Mouse (Mus musculus) heart, postnatal 25 days (tissue): ENCODE data around the gene 0610010F05Rik. TPM values are rescaled to one million over a fixed set of nuclear protein-coding genes. Genes with fewer than 3 reads are reported as not detected.
"Not testable (repeated sequence)": the region's sequence is repeated elsewhere in the genome, so short reads cannot be mapped to it uniquely, and the experiment has no call there.

Experiments
- DNase-seq: peaks from one replicate; pipeline ENCODE4 v3.0.0; 2022; ENCODE audit warnings: low spot score
- intact Hi-C: fragments of 180-260 bp; cut with DNase I; formaldehyde crosslinking; loops from one replicate; pipeline ENCODE4 v1.15.1; 2025
- total RNA-seq, 2 experiments: library from RNA; stranded (reverse); gene quantifications; 2 replicates each; pipeline ENCODE4 v1.2.3; 2021

Gene 0610010F05Rik
- total RNA-seq, 2 experiments from 2014 or later, result 9.6 to 9.8 TPM

GRCm38 (mm10) chr11:23614546-23614945 is 18.9 kb downstream of the 0610010F05Rik start:
- DNase-seq, result no peak
- intact Hi-C loops, result no loop called here

DNA sequence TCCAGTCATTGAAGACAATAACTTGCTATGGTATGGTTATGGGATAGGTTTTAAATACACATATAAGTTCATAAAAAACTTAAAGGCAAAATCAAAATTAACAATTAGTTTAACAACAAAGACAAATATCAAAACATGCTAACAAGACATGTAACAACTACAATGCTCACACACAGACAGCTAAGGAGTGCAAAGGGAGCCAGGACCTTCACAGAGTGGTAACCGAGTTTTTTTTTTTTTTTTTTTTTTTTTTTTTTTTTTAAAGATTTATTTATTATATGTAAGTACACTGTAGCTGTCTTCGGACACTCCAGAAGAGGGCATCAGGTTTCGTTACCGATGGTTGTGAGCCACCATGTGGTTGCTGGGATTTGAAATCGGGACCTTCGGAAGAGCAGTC is 26.1 kb downstream of the 0610010F05Rik start:
- DNase-seq, intact Hi-C loops: not testable (repeated sequence)

DNA sequence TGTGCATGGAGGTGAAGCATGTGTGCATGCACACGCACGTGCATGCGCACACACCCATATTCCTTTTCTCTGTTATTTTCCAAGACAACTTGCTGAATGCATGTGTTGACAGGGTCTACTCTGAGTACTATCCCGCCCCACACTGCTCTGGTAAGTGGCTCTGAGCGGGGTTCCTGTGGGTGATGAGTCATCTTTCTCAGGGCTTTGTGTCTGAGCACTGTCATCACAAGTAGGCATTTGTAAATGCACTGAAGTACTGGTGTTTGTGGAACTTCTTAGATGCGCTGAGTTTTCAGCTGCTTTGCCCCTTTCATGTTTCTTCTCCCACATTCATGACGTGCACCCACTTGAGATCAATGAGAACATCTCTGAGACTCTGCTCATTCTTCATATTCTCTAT is 63.3 kb downstream of the 0610010F05Rik start:
- intact Hi-C loops, result no loop called here
- no peak for DNase-seq

- DNase-seq, result peak; percentile 4
- intact Hi-C loops, result loop anchor here (10.0 kb wide), 1 partner anchor 581 kb away; the partner anchor contains the start of genes Commd1 and Gm28048
Measured at GRCm38 (mm10) chr11:23565761-23566160, 67.7 kb downstream of the 0610010F05Rik start.

DNA sequence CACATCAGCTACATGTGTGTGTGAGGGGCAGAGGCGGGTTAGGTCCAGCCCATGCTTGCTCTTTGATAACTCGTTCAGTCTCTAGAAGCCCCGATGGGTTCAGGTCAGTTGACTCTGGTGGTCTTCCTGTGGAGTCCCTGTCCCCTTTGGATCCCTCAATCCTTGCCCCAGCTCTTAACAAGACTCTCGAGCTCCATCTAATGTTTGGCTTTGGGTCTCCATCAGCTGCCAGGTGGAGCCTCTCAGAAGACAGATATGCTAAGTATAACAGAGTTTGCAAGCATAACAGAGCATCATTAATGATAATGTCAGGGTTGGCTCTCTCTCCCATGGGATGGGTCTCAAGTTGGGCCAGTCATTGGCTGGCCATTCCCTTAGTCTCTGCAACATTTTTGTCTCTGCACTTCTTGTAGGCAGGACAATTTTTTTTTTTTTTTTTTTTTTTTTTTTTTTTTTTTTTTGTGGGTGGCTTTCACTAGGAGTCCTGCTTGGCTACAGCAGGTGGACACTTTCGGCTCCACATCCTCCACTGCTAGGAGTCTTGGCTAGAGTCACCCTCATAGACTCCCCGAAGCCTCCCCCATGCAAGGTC is 76.3 kb downstream of the 0610010F05Rik start:
- no peak for DNase-seq

GRCm38 (mm10) chr11:23537446-23537845 is 96.0 kb downstream of the 0610010F05Rik start:
- intact Hi-C loops, result no loop called here
- DNase-seq, result no peak

More for the DNA sequence above, 76.3 kb downstream of the 0610010F05Rik start:
- intact Hi-C loops, result no loop called here

DNA sequence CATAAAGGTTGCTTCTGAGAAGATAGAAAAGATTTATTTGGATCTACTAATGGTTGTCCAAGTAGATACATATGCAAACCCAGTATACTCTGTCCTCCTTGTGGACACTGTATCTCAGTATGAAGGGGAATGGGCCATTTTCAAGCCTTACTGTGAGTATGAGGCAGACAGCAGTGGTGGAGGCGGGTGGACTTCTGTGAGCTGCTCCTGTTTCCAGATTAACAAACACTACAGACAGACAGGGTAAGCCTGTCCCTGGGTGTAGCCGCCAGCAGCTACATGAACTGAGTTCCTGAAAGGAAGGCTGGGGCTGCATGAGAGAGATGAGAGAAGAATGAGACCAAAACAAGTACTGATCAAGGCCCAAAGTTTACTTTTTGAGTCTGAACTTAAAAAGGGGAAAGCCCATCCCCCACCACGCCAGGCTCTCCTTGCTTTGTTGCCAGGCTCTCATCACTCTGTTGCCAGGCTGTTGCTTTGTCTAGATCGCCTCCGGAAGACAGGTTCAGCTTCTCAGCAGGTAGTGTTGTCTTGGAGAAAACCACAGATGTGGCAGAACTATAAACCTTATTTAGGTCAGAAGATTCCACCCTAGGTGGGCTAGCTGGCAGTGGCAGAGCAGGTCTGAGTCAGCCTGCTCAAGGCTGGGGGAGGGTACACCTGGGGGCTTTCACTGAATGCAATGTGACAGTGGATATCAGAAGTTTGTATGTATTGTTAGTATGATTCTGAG is 112.8 kb downstream of the 0610010F05Rik start, which contains the start of gene 1700093K21Rik:
1700093K21Rik (minus strand) TSS at position 683 of the 733 bp plus-strand sequence.
- no peak for DNase-seq
- intact Hi-C loops, result no loop called here

DNA sequence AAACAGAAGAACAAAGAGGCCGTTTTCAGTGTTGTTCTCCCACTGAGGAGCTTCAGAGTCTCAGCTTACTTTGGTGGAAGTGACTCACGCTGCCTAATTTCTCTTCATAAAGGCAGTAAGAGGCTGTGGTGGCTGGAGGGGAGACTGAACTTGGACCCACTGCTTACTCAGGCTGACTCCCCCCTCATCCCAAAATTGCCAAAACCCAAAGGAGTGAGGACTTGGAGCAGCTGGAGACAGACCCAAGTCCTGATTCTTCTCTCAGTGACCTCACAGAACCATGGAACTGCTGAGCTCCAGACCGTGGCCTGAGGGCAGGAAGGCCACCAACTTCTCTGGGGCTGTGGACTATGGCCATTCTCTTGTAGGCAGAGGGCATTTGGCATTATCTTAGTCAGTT is 114.5 kb downstream of the 0610010F05Rik start:
- no peak for DNase-seq
- intact Hi-C loops, result no loop called here

DNA sequence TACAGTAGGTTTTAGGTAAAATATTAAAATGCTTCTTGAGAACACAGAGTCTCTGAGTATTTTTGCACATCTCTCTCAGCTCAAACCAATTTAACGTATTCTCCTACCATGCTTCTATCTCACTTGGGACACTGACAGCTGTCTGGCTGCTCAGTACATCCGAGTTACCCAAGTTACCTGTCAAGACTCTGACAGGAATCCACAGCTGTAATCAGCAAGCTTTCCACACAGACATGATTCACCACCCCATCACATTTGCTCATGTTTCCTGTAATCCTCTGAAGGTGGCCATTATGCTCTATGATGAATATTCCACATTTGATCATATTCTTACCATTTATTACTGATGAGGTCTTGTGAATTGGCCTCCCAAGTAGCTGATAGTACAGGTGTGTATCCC is 118.1 kb downstream of the 0610010F05Rik start:
- DNase-seq, result no peak
- intact Hi-C loops, result no loop called here

Other genes with a start within 250 kb of the 0610010F05Rik start
- gene Ahsa2, start 135.6 kb downstream of the 0610010F05Rik start, total RNA-seq, result 10 to 100 TPM; 44.9 to 59.3 TPM
- not detected for gene 1700093K21Rik, start 112.5 kb downstream of the 0610010F05Rik start, total RNA-seq
- gene Pus10, start 32.0 kb upstream of the 0610010F05Rik start, total RNA-seq, result 10 to 100 TPM; 10.2 TPM
- 10 to 100 TPM; 22.2 to 26.3 TPM for gene Pex13, start 32.3 kb upstream of the 0610010F05Rik start, total RNA-seq
- 10 to 100 TPM in 1 of 2 experiments, 1 to 10 TPM in 1; 8.5 to 10.5 TPM for gene Rel, start 137.3 kb upstream of the 0610010F05Rik start, total RNA-seq